Mouse (Mus musculus): Measurements from ENCODE around the gene Taar7e. TPM values are rescaled to one million over a fixed set of nuclear protein-coding genes. Genes with fewer than 3 reads are reported as not detected.
"Not testable (repeated sequence)": the region's sequence is repeated elsewhere in the genome, so short reads cannot be mapped to it uniquely, and the experiment has no call there.

Gene Taar7e
- not detected in 2 replicates for total RNA-seq (2015)
- not detected in 2 replicates for total RNA-seq (2017)

DNA sequence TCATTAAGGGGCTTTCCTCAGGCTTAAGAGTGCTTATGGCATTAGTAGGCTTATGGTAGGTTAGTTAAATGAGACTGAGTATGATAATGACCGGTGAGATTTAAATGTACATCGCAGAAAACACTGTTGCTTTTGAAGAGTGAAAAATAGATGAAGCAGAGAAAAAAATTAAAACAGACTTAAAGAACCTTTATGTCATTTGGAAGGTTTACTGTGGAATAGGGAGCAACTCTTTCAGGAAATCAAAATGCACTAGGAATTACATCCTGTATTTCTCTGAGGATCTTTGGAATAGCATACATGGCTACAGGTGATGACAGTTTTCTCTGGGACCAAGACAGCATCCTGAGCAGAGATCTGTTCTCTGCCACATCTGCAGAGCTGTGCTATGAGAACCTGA lies at the start of gene Taar7e:
Gene Taar7e (plus strand): TSS at position 301 of the 400 bp plus-strand sequence.
- no peak for ATAC-seq (ENCODE audit: poor library complexity, severe bottlenecking)

DNA sequence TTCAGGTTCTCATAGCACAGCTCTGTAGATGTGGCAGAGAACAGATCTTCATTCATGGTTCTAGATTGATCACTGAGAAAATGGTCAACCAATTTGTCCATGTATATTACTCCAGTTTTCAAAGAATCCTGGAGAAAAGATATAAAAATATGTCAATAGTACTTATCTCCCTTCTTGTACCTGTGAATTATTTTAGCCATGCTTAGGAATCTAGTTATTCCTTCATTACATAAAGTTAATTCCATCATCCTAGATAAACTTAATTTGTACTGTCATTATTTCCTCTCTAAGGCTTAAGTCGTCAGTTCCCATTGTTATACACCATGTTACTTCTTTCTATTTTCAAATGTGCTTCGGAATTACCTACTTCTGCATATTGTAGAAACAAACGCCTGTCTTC lies 44.0 kb upstream of the Taar7e start, which contains the start of gene Taar7a:
Gene Taar7a (minus strand): TSS at position 101 of the 400 bp plus-strand sequence.
- ATAC-seq (ENCODE audit: poor library complexity, severe bottlenecking): no peak

DNA sequence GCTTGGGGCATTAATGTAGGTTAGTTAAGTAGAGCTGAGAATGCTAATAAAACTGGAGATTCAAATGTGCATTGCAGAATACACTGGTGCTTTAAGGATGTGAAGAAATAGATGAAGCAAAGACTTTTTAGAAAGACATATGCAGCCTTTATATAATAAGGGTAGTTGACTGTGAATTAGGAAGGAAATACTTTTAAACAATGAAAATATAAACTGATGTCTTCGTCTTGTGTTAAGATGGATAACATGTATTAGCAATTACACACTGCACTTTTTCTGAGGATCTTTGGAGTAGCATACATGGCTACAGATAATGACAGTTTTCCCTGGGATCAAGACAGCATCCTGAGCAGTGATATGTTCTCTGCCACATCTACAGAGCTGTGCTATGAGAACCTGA lies 37.8 kb upstream of the Taar7e start, which contains the start of gene Taar7b:
Gene Taar7b (plus strand): TSS at position 301 of the 400 bp plus-strand sequence.
- ATAC-seq (ENCODE audit: poor library complexity, severe bottlenecking): no peak

DNA sequence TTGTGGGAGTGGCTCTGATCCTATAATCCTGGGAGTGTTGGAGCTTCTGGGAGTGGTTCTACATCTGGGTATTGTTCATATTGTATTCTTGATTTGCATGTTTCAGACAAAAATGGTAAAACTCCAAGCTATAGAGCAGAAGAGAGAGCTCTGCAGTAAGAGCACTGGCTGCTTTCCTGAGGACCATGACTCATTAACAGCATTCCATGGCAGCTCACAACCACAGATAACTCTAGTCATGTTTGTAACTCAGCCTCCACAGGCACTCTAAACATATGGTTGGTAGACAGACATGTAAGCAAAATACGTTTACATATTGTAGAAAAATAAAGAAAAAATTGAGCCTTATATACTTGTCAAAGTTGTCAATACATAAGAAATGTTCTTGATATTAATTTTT lies 31.0 kb upstream of the Taar7e start:
- ATAC-seq (ENCODE audit: poor library complexity, severe bottlenecking): no peak

DNA sequence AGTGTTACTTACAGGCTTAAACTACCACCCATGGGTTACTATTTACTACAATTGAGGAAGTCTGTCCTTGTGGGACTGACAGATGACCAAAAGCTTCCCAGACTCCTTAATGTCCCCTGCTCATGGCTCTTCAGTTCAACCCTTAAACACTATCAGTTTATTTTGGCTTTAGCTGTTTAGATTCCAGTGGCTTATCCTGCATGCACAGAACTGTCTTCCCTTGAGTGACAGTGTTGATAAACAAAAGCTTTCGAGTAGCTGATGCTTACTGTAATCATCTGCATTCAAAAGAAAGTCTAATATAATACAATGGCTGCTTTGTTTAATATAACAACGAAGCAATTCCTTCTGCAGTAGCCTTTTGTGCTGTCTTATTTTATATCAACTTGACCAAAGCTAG lies 30.4 kb upstream of the Taar7e start:
- no peak for ATAC-seq (ENCODE audit: poor library complexity, severe bottlenecking)

DNA sequence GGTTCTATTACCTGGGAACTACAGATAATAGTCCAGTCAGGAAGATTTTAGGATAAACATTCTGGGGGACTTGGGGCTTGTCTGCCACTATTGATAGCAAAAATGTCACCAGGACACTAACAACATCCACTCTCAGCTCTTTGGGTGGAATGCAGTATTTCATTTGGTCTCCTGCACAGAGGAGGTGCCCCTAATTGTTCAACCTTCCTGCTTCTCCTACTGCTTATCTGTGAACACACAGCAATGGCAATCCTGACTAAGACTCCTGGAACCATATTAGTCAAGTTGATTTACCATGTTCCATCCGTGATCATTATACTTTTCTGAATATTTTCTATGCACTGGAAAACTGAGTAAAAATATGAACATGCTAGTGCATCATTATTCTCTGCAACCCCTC lies 29.3 kb upstream of the Taar7e start:
- no peak for ATAC-seq (ENCODE audit: poor library complexity, severe bottlenecking)

DNA sequence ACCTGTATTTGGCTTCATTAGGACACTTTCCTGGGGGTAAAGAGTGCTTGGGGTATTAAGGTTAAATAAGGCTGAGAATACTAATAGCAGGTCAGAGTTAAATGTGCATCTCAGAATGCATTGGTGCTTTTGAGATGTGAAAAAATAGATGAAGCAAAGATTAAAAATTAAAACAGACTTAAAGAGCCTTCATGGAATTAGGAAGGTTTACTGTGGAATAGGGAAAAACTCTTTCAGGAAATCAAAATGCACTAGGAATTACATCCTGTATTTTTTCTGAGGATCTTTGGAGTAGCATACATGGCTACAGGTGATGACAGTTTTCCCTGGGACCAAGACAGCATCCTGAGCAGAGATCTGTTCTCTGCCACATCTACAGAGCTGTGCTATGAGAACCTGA lies 10.5 kb upstream of the Taar7e start, which contains the start of gene Taar7d:
Gene Taar7d (plus strand): TSS at position 301 of the 400 bp plus-strand sequence.
- ATAC-seq (ENCODE audit: poor library complexity, severe bottlenecking): no peak

DNA sequence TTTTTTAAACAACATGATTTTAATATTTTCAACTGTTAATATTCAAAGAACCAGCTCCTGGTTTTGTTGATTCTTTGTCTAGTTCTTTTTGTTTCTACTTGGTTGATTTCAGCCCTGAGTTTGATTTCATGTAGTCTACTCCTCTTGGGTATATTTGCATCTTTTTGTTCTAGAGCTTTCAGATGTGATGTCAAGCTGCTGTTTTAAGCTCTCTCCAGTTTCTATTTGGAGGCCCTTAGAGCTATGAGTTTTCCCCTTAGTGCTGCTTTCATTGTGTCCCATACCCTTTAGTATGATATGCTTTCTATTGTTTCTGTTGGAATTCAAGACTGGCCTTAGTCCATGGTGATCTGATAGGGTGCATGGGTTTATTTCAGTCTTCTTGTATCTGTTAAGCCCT lies 6.1 kb upstream of the Taar7e start:
- ATAC-seq (ENCODE audit: poor library complexity, severe bottlenecking): no peak

DNA sequence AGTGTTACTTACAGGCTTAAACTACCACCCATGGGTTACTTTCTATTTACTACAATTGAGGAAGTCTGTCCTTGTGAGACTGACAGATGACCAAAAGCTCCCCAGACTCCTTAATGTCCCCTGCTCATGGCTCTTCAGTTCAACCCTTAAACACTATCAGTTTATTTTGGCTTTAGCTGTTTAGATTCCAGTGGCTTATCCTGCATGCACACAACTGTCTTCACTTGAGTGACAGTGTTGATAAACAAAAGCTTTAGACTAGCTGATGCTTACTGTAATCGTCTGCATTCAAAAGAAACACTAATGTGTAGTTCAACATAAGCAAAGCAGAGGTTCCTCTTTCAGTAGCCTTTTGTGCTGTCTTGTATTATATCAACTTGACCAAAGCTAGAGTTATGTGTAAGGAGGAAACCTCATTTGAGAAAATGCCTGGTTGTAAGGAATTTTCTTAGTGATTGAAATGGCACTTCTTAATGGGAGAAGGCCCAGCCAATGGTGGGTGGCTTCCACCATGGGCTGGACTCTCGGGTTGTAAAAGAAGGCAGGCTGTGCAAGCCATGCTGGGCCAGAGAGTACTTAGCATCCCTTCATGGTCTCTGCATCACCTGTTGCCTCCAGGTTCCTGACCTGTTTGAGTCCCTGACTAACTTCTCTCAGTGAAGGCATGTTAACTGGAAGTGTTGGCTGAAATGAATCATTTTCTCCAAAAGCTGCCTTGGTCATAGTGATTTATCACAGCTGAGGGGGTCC lies 2.9 kb downstream of the Taar7e start:
- ATAC-seq (ENCODE audit: poor library complexity, severe bottlenecking): peak; percentile 30; the same call in 1 of the 2 replicates

DNA sequence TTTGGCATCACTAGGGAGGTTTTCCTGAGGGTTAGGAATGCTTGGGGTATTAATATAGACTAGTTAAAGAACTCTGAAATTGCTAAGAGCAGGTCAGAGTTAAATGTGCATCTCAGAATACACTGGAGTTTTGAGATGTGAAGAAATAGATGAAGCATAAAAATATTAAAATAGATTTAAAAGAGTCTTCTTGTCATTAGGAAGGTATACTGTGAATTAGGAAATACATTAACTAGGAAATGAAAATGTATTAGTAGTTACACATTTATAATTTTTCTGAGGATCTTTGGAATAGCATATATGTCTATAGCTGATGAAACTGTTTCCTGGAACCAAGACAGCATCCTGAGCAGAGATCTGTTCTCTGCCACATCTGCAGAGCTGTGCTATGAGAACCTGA lies 11.8 kb downstream of the Taar7e start, which contains the start of gene Taar7f:
Gene Taar7f (plus strand): TSS at position 301 of the 400 bp plus-strand sequence.
- ATAC-seq (ENCODE audit: poor library complexity, severe bottlenecking): no peak

DNA sequence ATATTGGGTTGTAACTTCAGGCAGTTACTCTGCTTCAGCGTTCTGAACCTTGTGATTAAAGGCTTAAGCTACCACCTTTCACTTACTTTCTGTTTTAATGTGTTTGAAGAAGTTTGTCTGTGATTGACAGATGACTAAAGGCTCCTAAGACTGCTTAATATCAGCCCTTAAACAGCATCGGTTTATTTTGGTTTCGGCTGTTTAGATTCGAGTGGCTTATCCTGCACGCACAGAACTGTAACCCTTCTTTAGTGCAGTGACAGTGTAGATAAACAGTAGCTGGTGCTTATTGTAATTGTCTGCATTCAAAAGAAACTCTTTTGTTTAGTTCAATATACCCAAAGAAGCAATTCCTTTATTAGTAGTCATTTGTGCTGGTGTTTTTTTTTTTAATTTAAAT lies 14.6 kb downstream of the Taar7e start:
- ATAC-seq (ENCODE audit: poor library complexity, severe bottlenecking): no peak

DNA sequence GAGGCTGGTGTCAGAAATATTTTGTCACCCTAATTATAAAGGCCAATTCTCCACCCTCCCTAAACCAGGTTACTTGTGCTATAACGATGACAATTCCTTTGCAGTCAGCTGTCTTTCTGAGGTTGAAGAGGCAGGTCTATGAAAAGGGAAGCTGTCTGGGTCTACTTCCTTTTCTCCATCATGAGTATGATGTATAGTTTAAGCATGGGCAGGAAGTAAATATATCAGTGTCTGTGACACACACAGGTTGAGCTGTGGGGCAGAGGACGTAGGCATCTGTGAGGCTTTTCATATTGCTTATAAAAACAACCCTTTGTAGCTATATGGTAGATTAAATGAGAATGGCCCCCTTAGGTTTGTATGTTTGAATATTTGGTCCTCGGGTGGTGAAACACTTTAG lies 21.6 kb downstream of the Taar7e start:
- ATAC-seq (ENCODE audit: poor library complexity, severe bottlenecking): peak; percentile 78

DNA sequence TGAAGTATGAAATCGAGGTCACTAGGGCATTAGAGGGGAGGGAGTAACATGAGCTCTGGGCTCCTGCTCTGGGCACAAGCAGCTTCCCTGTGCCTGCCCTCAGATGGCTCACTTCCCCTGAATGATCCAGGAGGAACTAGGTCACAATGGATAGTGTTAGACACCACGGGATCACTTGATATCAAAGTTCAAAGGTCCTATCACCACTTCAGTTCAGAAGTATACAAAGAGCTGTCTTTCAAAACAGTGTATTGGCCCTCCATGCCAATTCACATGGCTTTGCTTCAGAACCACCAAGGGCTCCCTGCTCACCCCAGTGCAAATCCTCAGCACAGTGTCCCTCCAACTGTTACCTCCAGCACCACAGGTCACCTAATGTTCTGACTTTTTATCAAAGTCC lies 37.3 kb downstream of the Taar7e start:
- ATAC-seq (ENCODE audit: poor library complexity, severe bottlenecking): not testable (repeated sequence)

DNA sequence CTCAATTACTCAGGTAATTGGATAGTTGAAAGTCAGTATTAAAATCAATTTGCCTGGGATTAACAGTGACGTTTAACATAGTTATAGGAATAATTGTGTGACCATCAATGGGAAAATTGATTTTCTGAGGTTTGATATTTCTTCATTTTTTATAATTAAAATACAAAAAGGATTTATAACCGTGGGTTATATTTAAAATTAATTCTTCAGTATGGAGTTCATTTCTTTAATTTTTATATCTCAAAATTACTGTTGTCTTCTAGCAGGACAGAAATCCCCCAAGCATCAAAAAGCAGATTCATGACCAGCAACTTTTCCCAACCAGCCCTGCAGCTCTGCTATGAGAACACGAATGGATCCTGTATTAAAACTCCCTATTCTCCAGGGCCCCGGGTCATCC lies 38.8 kb downstream of the Taar7e start, which contains the start of gene Taar8a:
Gene Taar8a (plus strand): TSS at position 301 of the 400 bp plus-strand sequence.
- ATAC-seq (ENCODE audit: poor library complexity, severe bottlenecking): not testable (repeated sequence)

DNA sequence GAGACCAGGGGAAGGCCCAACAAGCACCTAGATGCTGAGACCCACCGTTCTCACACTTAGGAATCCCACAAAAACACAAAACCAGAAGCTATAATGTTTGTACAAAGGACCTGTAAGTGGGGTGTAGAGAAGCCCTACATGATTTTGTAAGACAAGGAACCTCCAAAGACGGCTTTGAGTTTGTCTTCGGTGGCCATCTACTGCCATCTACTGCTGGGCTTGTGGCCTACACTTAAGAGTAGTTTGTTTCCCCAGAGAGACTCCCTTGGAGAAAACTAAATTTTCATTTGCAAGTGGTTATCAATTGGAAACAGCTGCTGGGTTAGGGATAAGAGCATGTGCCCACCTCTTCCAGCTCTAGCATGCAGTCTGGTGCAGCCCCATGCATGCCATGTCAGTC lies 42.8 kb downstream of the Taar7e start:
- no peak for ATAC-seq (ENCODE audit: poor library complexity, severe bottlenecking)

DNA sequence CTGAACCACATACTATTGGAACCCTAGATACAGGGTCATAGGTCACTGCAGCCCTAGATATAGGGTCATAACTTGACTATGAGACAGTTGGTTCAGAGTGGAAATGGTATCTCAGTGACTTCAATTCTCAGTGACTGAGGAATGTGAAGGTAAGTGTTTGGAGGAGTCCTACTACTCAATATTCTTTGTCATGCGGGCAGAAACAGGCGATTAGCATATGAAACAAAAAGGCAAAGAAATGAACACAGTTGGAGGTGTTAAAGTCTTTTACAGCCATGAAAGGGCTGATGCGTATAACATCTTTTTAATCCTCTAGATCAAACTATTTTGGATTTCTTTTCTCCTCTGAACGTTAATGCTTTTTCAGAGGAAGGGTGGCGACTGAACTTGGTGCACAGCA lies 48.5 kb downstream of the Taar7e start:
- no peak for ATAC-seq (ENCODE audit: poor library complexity, severe bottlenecking)

DNA sequence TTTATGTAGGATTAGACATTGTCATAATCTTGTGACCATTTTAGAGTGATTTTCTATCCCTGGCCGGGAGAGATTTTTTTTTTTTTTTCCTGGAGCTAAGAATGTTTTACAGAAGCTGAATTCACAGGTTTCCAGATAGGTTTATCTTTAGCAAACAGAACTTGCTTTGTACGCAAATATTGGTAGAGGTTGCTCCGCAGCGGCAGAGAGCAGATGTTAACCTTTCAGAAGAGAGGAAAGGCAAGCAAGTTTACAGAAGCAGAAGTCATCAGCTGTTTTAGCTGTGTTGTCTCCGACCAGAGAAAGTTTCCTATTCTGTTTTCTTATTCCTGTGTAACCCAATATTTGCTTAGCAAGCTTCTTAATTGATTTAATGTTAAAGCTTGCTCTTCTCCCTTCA lies 49.1 kb downstream of the Taar7e start:
- ATAC-seq (ENCODE audit: poor library complexity, severe bottlenecking): no peak

DNA sequence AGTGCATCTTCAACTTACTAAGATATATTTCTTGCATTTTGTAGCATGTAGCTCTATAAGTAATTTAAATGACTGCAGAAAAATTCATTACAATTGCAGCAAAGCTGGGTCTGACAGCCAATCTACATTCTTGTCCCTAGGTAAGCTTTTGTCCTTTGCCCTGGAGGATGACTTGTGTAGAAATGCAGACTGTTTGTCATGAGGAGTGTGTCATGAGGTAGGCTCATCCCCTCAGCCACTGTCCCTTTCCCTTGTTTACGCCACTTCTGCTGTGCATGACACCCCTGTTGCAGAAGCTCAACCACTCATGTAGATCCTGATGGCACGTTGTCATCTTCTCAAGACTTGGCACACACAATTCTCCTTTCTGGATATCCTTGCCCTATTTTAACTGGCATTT lies 49.8 kb downstream of the Taar7e start:
- no peak for ATAC-seq (ENCODE audit: poor library complexity, severe bottlenecking)

Data from megakaryocyte, adult 5-6 weeks (primary cell).